Mouse (Mus musculus) ES-E14 (cell line): Measurements from ENCODE around the gene Gm10309. TPM values are rescaled to one million over a fixed set of nuclear protein-coding genes. Genes with fewer than 3 reads are reported as not detected.

Experiments used
- DNase-seq: peaks from one replicate; pipeline ENCODE4 v3.0.0-alpha.2; 2013; ENCODE audit warnings: low read depth, low spot score
- H3K27ac ChIP-seq: 2 replicates; pipeline ENCODE4 v1.5.1; 2012; ENCODE audit warnings: low read depth, mild to moderate bottlenecking, low read length, moderate library complexity, mixed read lengths; ENCODE audit not compliant: poor library complexity, insufficient read depth, severe bottlenecking
- H3K36me3 ChIP-seq: 2 replicates; pipeline ENCODE4 v1.6.1; 2012; ENCODE audit warnings: mild to moderate bottlenecking, low read length, moderate library complexity, mixed read lengths; ENCODE audit not compliant: control insufficient read depth, poor library complexity, insufficient read depth, severe bottlenecking
- H3K4me1 ChIP-seq, 2 experiments: fragments of 150-350 bp in 1 of 2; sonication (generic) in 1 of 2; 2 replicates each; pipeline ENCODE4 v1.6.1; 2012; ENCODE audit warnings: low read length in 2 of 2, mild to moderate bottlenecking in 1 of 2, mixed read lengths in 1 of 2; ENCODE audit not compliant: control insufficient read depth in 2 of 2, insufficient read depth in 2 of 2, poor library complexity in 1 of 2
- H3K4me3 ChIP-seq, 2 experiments: fragments of 150-350 bp in 1 of 2; sonication (generic) in 1 of 2; 2 replicates each; pipeline ENCODE4 v1.5.1; 2012; ENCODE audit warnings: low read length in 2 of 2, low read depth in 1 of 2, mild to moderate bottlenecking in 1 of 2, mixed read lengths in 1 of 2; ENCODE audit not compliant: insufficient read depth in 1 of 2, poor library complexity in 1 of 2, severe bottlenecking in 1 of 2
- H3K9ac ChIP-seq: 2 replicates; pipeline ENCODE4 v1.6.1; 2012; ENCODE audit warnings: low read depth, mild to moderate bottlenecking, low read length, mixed read lengths; ENCODE audit not compliant: poor library complexity, insufficient read depth, severe bottlenecking
- H3K9me3 ChIP-seq: fragments of 150-350 bp; sonication (generic); 2 replicates; pipeline ENCODE4 v1.6.1; 2012; ENCODE audit warnings: low read depth, mild to moderate bottlenecking, low read length; ENCODE audit not compliant: control insufficient read depth, insufficient read depth
- CHD2 ChIP-seq: IDR thresholded peaks from 2 replicates; pipeline ENCODE4 v1.6.1; 2014; ENCODE audit warnings: mild to moderate bottlenecking, low read depth, low read length, inconsistent platforms
- HCFC1 ChIP-seq: IDR thresholded peaks from 2 replicates; pipeline ENCODE4 v1.6.1; 2012; ENCODE audit warnings: low read length, inconsistent platforms, borderline replicate concordance; ENCODE audit not compliant: insufficient read depth
- MAFK ChIP-seq: IDR thresholded peaks from 2 replicates; pipeline ENCODE4 v1.6.1; 2014; ENCODE audit warnings: mild to moderate bottlenecking, low read depth, low read length, inconsistent platforms; ENCODE audit not compliant: insufficient read depth
- ZC3H11A ChIP-seq: IDR thresholded peaks from 2 replicates; pipeline ENCODE4 v1.6.1; 2012; ENCODE audit warnings: low read depth, mild to moderate bottlenecking, inconsistent platforms, low read length, borderline replicate concordance
- ZNF384 ChIP-seq: IDR thresholded peaks from 2 replicates; pipeline ENCODE4 v1.6.1; 2012; ENCODE audit warnings: low read depth, low read length, inconsistent platforms
- in situ Hi-C, 2 experiments: fragments of 600-800 bp; cut with MboI; formaldehyde crosslinking; loops; one replicate each; pipeline ENCODE4 v1.15.1; 2025; ENCODE audit warnings: low sequenced_read_pairs in 2 of 2, inconsistent platforms in 1 of 2; ENCODE audit not compliant: unreplicated experiment in 2 of 2
- total RNA-seq: library from RNA; depleted of rRNA; stranded (reverse); fragments of 300-350 nt; gene quantifications from 2 replicates; pipeline ENCODE4 v1.2.3, GENCODE M21; 2012

Gm10309 gene
- total RNA-seq, 1 experiment, result not detected

DNA sequence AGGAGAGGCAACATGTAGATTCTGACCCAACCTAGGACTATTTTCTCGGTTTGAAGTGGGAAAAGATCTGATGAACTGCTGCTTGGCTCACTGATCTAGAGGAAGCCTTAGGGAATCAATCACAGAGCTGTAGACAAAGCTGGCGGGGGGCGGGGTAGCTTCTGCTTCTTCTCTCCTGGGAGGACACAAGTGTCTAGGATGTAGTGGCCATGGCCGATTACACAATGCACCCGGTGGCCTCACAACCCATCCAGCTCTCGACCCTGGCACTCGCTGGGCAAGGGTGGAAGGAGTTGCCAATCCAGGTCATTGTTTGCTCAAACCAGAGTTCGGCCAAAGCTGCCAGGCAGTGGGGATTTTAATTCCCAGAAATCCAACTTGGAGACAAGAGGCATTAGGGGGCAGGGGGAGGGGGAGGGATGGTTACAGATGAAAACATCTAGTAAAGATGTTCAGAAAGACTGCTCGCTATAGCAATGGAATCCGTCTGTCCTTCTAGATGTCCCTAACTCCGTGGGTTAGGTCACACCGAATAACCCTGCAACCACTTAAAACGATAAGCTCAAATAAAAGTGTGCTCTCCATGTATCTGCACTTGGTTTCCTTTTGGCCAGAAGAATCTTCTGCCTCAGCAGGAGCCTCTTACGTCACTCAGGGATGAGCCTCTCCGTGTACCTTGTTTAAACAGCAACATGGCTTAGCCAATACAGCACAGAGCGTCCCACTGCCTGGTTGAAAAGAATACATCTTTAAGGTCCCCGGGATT lies 27.9 kb upstream of the Gm10309 start:
- no peaks in the 10 kb centered on the region for H3K9me3 ChIP-seq
- in situ Hi-C loops, result no loop called here
- DNase-seq, result no peak
- H3K36me3 ChIP-seq, result no peaks in the 10 kb centered on the region
- no peak overlapping the region for H3K27ac ChIP-seq
- no peak overlapping the region for H3K9ac ChIP-seq
- TF ChIP-seq CHD2 (no peak), MAFK (no peak), ZNF384 (no peak), HCFC1 (no peak), ZC3H11A (no peak)
- H3K4me1 ChIP-seq, result 0 out of 4 replicates have a peak, but pooled peaks cover 0 to 3% of the 10 kb centered on the region in 2 experiments
- H3K4me3 ChIP-seq, result no peak overlapping the region

DNA sequence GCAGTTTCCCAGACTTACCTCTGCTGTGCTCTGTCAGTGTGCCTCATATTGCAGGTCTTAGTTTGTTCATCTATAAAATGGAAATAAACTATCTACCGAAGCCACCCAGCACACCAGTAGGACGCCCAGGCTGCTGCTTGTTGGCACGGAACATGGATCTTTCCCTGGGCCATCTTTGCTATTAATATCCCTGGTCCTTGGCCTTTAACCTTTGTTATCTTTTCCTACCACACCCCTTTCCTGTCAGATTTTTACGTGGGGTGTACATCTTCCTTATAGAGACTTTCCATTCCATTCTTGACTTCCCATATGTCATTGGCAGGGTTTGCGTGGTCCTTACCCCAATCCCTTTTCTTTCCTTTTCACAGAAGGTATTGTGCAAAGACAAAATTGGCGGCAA lies 26.2 kb upstream of the Gm10309 start:
- Histone ChIP-seq H3K4me1 (0 out of 4 replicates have a peak, but pooled peaks cover 0 to 3% of the 10 kb centered on the region in 2 experiments), H3K36me3 (no peaks in the 10 kb centered on the region), H3K4me3 (no peak overlapping the region), H3K9me3 (no peaks in the 10 kb centered on the region), H3K9ac (no peak overlapping the region), H3K27ac (no peak overlapping the region)
- in situ Hi-C loops, result no loop called here
- TF ChIP-seq MAFK (no peak), ZC3H11A (no peak), HCFC1 (no peak), CHD2 (no peak)
- no peak for DNase-seq

DNA sequence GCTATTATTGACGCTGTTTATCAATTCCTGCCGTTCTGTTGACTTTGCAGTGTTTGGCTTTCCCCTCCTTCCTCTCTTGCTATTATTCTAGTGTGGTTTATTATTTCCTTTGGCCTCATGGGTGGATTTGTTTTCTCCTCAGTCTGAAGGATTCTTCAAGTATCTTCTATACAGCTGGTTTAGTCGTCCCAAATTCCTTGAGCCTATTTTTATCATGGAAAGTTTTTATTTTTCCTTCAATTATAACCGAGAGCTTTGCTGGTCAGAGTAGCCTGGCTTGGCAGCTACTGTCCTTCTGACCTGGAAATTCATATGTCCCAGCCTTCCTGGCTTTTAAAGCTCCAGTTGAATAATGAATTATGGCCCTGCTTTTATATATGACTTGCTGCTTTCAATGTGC lies 24.4 kb upstream of the Gm10309 start:
- no peak for TF ChIP-seq MAFK
- TF ChIP-seq CHD2, result no peak
- TF ChIP-seq ZC3H11A, result no peak
- TF ChIP-seq HCFC1, result no peak
- Histone ChIP-seq H3K27ac (no peak overlapping the region), H3K9ac (no peak overlapping the region), H3K4me1 (0 out of 4 replicates have a peak, but pooled peaks cover 0 to 3% of the 10 kb centered on the region in 2 experiments), H3K4me3 (no peak overlapping the region), H3K9me3 (no peaks in the 10 kb centered on the region), H3K36me3 (no peaks in the 10 kb centered on the region)
- no peak for DNase-seq
- in situ Hi-C loops, result no loop called here

GRCm38 (mm10) chr17:86529003-86529402 lies 24.0 kb upstream of the Gm10309 start:
- TF ChIP-seq ZNF384, result no peak
- no peak for TF ChIP-seq HCFC1
- TF ChIP-seq ZC3H11A, result no peak
- no peak for TF ChIP-seq CHD2
- no peak for TF ChIP-seq MAFK
- in situ Hi-C loops, result no loop called here
- Histone ChIP-seq H3K9me3 (no peaks in the 10 kb centered on the region), H3K36me3 (no peaks in the 10 kb centered on the region), H3K4me1 (0 out of 4 replicates have a peak, but pooled peaks cover 0 to 3% of the 10 kb centered on the region in 2 experiments), H3K4me3 (no peak overlapping the region), H3K27ac (no peak overlapping the region), H3K9ac (no peak overlapping the region)
- no peak for DNase-seq
